Mouse (Mus musculus): Measurements from ENCODE around the gene Kif1a.

- TF ChIP-seq CTCF (IDR thresholded peaks at IDR 0.05) (no peak), EP300 (IDR thresholded peaks at IDR 0.05) (no peak)
Measured at GRCm38 (mm10) chr1:92981056-92981845, 120.5 kb downstream of the Kif1a start.

All from lung, postnatal 0 days (tissue).